Mouse (Mus musculus) megakaryocyte, embryonic 14.5 days (primary cell): ENCODE measurements at regions not wholly inside any gene's neighbourhood (a gene's known extent, or its start where the extent isn't known, plus 50 kb on each side); places are given as distances from the start of the nearest gene placed in this dataset.

ENCODE experiments used
- H3K27me3 ChIP-seq: replicated peaks from 2 replicates; pipeline ENCODE3; 2012; ENCODE audit warnings: inconsistent platforms
- H3K36me3 ChIP-seq: replicated peaks from 2 replicates; pipeline ENCODE3; 2012; ENCODE audit warnings: low read length, inconsistent platforms, mixed read lengths
- H3K4me1 ChIP-seq: 2 replicates; pipeline ENCODE4 v1.6.1; 2012; ENCODE audit warnings: inconsistent platforms
- H3K4me3 ChIP-seq: replicated peaks from 2 replicates; pipeline ENCODE3; 2012; ENCODE audit warnings: moderate library complexity, mild to moderate bottlenecking, inconsistent platforms
- H3K9me3 ChIP-seq: 2 replicates; pipeline ENCODE4 v1.6.1; 2012; ENCODE audit warnings: inconsistent platforms
- FLI1 ChIP-seq: IDR thresholded peaks from 2 replicates; pipeline ENCODE4 v1.6.1; 2012; ENCODE audit warnings: low read length, inconsistent platforms, mixed read lengths
- GATA1 ChIP-seq: IDR thresholded peaks from 3 replicates; pipeline ENCODE4 v1.6.1; 2012; ENCODE audit warnings: mixed read lengths, low read length, inconsistent platforms, borderline replicate concordance

GRCm38 (mm10) chr7:34448364-34448763, 55.2 kb upstream of the Lsm14a start:
- Histone ChIP-seq H3K27me3 (no peaks in the 10 kb centered on the region), H3K4me3 (no peak overlapping the region), H3K9me3 (peaks cover 7% of the 10 kb centered on the region), H3K4me1 (no peaks in the 10 kb centered on the region), H3K36me3 (no peaks in the 10 kb centered on the region)
- TF ChIP-seq FLI1 (no peak), GATA1 (no peak)

GRCm38 (mm10) chr7:34444263-34444662, 51.1 kb upstream of the Lsm14a start:
- no peak overlapping the region for H3K4me3 ChIP-seq
- no peaks in the 10 kb centered on the region for H3K27me3 ChIP-seq
- no peaks in the 10 kb centered on the region for H3K36me3 ChIP-seq
- peaks cover 3% of the 10 kb centered on the region; the same call in 1 of the 2 replicates for H3K4me1 ChIP-seq
- TF ChIP-seq FLI1, result no peak
- TF ChIP-seq GATA1, result no peak
- H3K9me3 ChIP-seq, result no peaks in the 10 kb centered on the region
